Mouse (Mus musculus) stomach, postnatal 0 days (tissue): Measurements from ENCODE around the gene Mepe.

ENCODE experiments used
- CTCF ChIP-seq: IDR thresholded peaks from 2 replicates; pipeline ENCODE4 v1.5.1; 2016; ENCODE audit warnings: antibody characterized with exemption, low read depth, mild to moderate bottlenecking, moderate library complexity
- EP300 ChIP-seq: optimal IDR thresholded peaks from 2 replicates; pipeline ENCODE3; 2016; ENCODE audit warnings: antibody characterized with exemption

GRCm38 (mm10) chr5:104357575-104357974, 32.4 kb downstream of the Mepe start:
- TF ChIP-seq CTCF (no peak), EP300 (no peak)
